Mouse (Mus musculus) stomach, embryonic 16.5 days (tissue): ENCODE measurements around the gene Mfn2. TPM values are rescaled to one million over a fixed set of nuclear protein-coding genes. Genes with fewer than 3 reads are reported as not detected.
"Not testable (repeated sequence)": the region's sequence is repeated elsewhere in the genome, so short reads cannot be mapped to it uniquely, and the experiment has no call there.

Source experiments
- ATAC-seq: fragments of 200-750 bp; cut with Nextera tagmentation; 2 replicates; pipeline ENCODE4 v1.8.0; 2017; ENCODE audit warnings: moderate number of reproducible peaks, moderate TSS enrichment; ENCODE audit not compliant: insufficient read depth, low FRiP score
- H3K27ac ChIP-seq: fragments of 300-500 bp; sonication (generic); 2 replicates; pipeline ENCODE4 v1.5.1; 2014; ENCODE audit warnings: low read length
- H3K27me3 ChIP-seq: fragments of 300-500 bp; sonication (generic); 2 replicates; pipeline ENCODE4 v1.6.1; 2014; ENCODE audit warnings: low read length, control low read depth, mixed read lengths; ENCODE audit not compliant: control insufficient read depth, insufficient read depth
- H3K36me3 ChIP-seq: fragments of 300-500 bp; sonication (generic); 2 replicates; pipeline ENCODE4 v1.6.1; 2014; ENCODE audit warnings: low read length; ENCODE audit not compliant: control insufficient read depth, insufficient read depth
- H3K4me1 ChIP-seq: fragments of 300-500 bp; sonication (generic); 2 replicates; pipeline ENCODE4 v1.6.1; 2014; ENCODE audit warnings: low read length, control low read depth, mixed read lengths; ENCODE audit not compliant: control insufficient read depth, insufficient read depth
- H3K4me2 ChIP-seq: fragments of 300-500 bp; sonication (generic); 2 replicates; pipeline ENCODE4 v1.6.1; 2014; ENCODE audit warnings: low read depth, low read length, mixed read lengths
- H3K4me3 ChIP-seq: fragments of 300-500 bp; sonication (generic); replicated peaks from 2 replicates; pipeline ENCODE4 v1.5.1; 2014; ENCODE audit warnings: mild to moderate bottlenecking, low read length
- H3K9ac ChIP-seq: fragments of 300-500 bp; sonication (generic); 2 replicates; pipeline ENCODE4 v1.6.1; 2014; ENCODE audit warnings: low read length
- H3K9me3 ChIP-seq: fragments of 300-500 bp; sonication (generic); replicated peaks from 2 replicates; pipeline ENCODE4 v1.6.1; 2016; ENCODE audit warnings: low read length, control low read depth; ENCODE audit not compliant: control insufficient read depth
- WGBS: fragments of 180-500 bp; shearing (Covaris S2); extraction: QIAGEN DNeasy Blood & Tissue Kit; methylation state at CpG from one replicate; pipeline ENCODE4 v1.1.7; 2014; 5-methylcytosine and 5-hydroxymethylcytosine counted together
- polyA plus RNA-seq: library from polyadenylated mRNA; unstranded; fragments of >200 nt; fragmentation: Nextera tagmentation; extraction: Ambion mirVana; gene quantifications from 2 replicates; pipeline ENCODE4 v1.2.1, GENCODE M21; 2015

Mfn2 gene
- polyA plus RNA-seq, 1 experiment from 2014 or later: 47.4 TPM

- ATAC-seq: no peak
- 3% methylated on average over 22 of the region's 22 CpGs for WGBS
- H3K27ac ChIP-seq: peak overlapping the region; percentile 78
- peaks cover 19% of the 10 kb centered on the region for H3K36me3 ChIP-seq
- peak overlapping the region; percentile 74 for H3K4me3 ChIP-seq
- H3K27me3 ChIP-seq: no peaks in the 10 kb centered on the region
- no peaks in the 10 kb centered on the region; the same call in 1 of the 2 replicates for H3K9me3 ChIP-seq
- peak overlapping the region; percentile 70 for H3K4me2 ChIP-seq
- H3K9ac ChIP-seq: peak overlapping the region; percentile 86
- peaks cover 20% of the 10 kb centered on the region for H3K4me1 ChIP-seq
Observed at GRCm38 (mm10) chr4:147867563-147868449, 36.7 kb downstream of the Mfn2 start.

GRCm38 (mm10) chr4:147866793-147867192 lies 37.7 kb downstream of the Mfn2 start:
- WGBS: 48% methylated on average over 3 of the region's 3 CpGs
- not testable (repeated sequence) for H3K9me3 ChIP-seq, H3K27ac ChIP-seq, H3K27me3 ChIP-seq, H3K9ac ChIP-seq, H3K4me3 ChIP-seq, ATAC-seq, H3K4me2 ChIP-seq
- Histone ChIP-seq H3K4me1 (peaks cover 20% of the 10 kb centered on the region), H3K36me3 (peaks cover 14% of the 10 kb centered on the region)

GRCm38 (mm10) chr4:147866056-147866455 lies 38.4 kb downstream of the Mfn2 start:
- Histone ChIP-seq H3K4me2 (no peak overlapping the region), H3K4me3 (no peak overlapping the region), H3K4me1 (peaks cover 20% of the 10 kb centered on the region), H3K27ac (no peak overlapping the region), H3K9me3 (no peaks in the 10 kb centered on the region; the same call in 1 of the 2 replicates), H3K9ac (no peak overlapping the region), H3K36me3 (peaks cover 21% of the 10 kb centered on the region), H3K27me3 (no peaks in the 10 kb centered on the region)
- no peak for ATAC-seq
- 96% methylated on average over 9 of the region's 9 CpGs for WGBS

GRCm38 (mm10) chr4:147865651-147866050 lies 38.9 kb downstream of the Mfn2 start:
- ATAC-seq: no peak
- H3K36me3 ChIP-seq: peaks cover 24% of the 10 kb centered on the region

GRCm38 (mm10) chr4:147862051-147862450 lies 42.5 kb downstream of the Mfn2 start:
- 91% methylated on average over 3 of the region's 3 CpGs for WGBS
- Histone ChIP-seq H3K36me3 (peaks cover 24% of the 10 kb centered on the region), H3K9me3 (no peaks in the 10 kb centered on the region)

More at GRCm38 (mm10) chr4:147865651-147866050, 38.9 kb downstream of the Mfn2 start:
- Histone ChIP-seq H3K4me1 (peaks cover 20% of the 10 kb centered on the region), H3K27ac (no peak overlapping the region), H3K4me3 (no peak overlapping the region), H3K27me3 (no peaks in the 10 kb centered on the region), H3K9ac (no peak overlapping the region), H3K9me3 (no peaks in the 10 kb centered on the region; the same call in 1 of the 2 replicates), H3K4me2 (no peak overlapping the region)
- WGBS: 94% methylated on average over 6 of the region's 6 CpGs

GRCm38 (mm10) chr4:147850776-147851175 lies 53.7 kb downstream of the Mfn2 start:
- WGBS: 65% methylated on average over 2 of the region's 2 CpGs
- H3K4me3 ChIP-seq: no peak overlapping the region
- H3K9ac ChIP-seq: no peak overlapping the region
- no peak overlapping the region for H3K4me2 ChIP-seq
- H3K36me3 ChIP-seq: no peaks in the 10 kb centered on the region
- no peaks in the 10 kb centered on the region for H3K27me3 ChIP-seq
- H3K4me1 ChIP-seq: peaks cover 4% of the 10 kb centered on the region
- H3K27ac ChIP-seq: no peak overlapping the region
- ATAC-seq: no peak
- H3K9me3 ChIP-seq: no peaks in the 10 kb centered on the region

More at GRCm38 (mm10) chr4:147862051-147862450, 42.5 kb downstream of the Mfn2 start:
- Histone ChIP-seq H3K27me3 (no peaks in the 10 kb centered on the region), H3K4me2 (no peak overlapping the region), H3K9ac (no peak overlapping the region), H3K4me3 (no peak overlapping the region), H3K4me1 (no peaks in the 10 kb centered on the region), H3K27ac (no peak overlapping the region)
- no peak for ATAC-seq

GRCm38 (mm10) chr4:147848584-147848991 lies 55.9 kb downstream of the Mfn2 start:
- Histone ChIP-seq H3K4me2 (peak overlapping the region; percentile 86), H3K36me3 (peaks cover 8% of the 10 kb centered on the region), H3K9ac (peak overlapping the region; percentile 79), H3K27ac (no peak overlapping the region), H3K4me3 (peak overlapping the region; percentile 95), H3K4me1 (peaks cover 4% of the 10 kb centered on the region), H3K27me3 (no peaks in the 10 kb centered on the region), H3K9me3 (0 out of 2 replicates have a peak, but pooled peaks cover 4% of the 10 kb centered on the region)
- peak; percentile 64 for ATAC-seq
- 2% methylated on average over 4 of the region's 4 CpGs for WGBS

- peaks cover 4% of the 10 kb centered on the region for H3K4me1 ChIP-seq
- 0 out of 2 replicates have a peak, but pooled peaks cover 11% of the 10 kb centered on the region for H3K9me3 ChIP-seq
- H3K4me2 ChIP-seq: peak within 1 kb of the TSS; percentile 86
- 2% methylated on average over 23 of the region's 23 CpGs for WGBS
- peak; percentile 90 for ATAC-seq
- peak within 1 kb of the TSS; percentile 95 for H3K4me3 ChIP-seq
- peak within 1 kb of the TSS; percentile 88 for H3K9ac ChIP-seq
- H3K36me3 ChIP-seq: peaks cover 14% of the 10 kb centered on the region
- no peak within 1 kb of the TSS for H3K27ac ChIP-seq
- no peaks in the 10 kb centered on the region for H3K27me3 ChIP-seq
Observed at GRCm38 (mm10) chr4:147847614-147848583, 56.6 kb downstream of the Mfn2 start, which contains the start of gene Zfp933. Gene Zfp933, minus strand, starts transcription at chr4:147848366.
